12 mouse cellular contexts compared by ENCODE assay signal in genomic region chr7:27491856-27492255, GRCm38 (mm10). TPM values are rescaled to one million over a fixed set of nuclear protein-coding genes. Genes with fewer than 3 reads are reported as not detected.
DNase-seq lines count a peak whose midpoint lies in the region; ATAC-seq and TF ChIP-seq lines count a peak whose summit lies in the region.
"Had no signal": no experiment of that assay in that cellular context is flagged by ENCODE, and none has a peak within 500 bp of the region (broad histone marks: within the 10 kb centered on the region; RNA-seq: fewer than 3 reads in every experiment).

No protein-coding gene starts in this region.

- peak; percentile 94 for DNase-seq in heart, adult 11 months
- DNase-seq in heart, adult 8-10 months (ENCODE audit: low spot score): no peak
- DNase-seq in ZHBTc4 (ENCODE audit: low read depth, low spot score): peak; percentile 70
- DNase-seq in kidney, postnatal 0 days (ENCODE audit: low spot score): peak; percentile 11
- DNase-seq in lung, postnatal 25 days (ENCODE audit: low spot score): peak; percentile 35
- no peak for DNase-seq in urinary bladder, adult 2 months (ENCODE audit: low spot score)
- no peak for DNase-seq in spleen, adult 18-20 months
- DNase-seq in frontal cortex, postnatal 14 days (ENCODE audit: low spot score in 2 of 2): no peak
- DNase-seq: thymus, postnatal 14 days had no signal

- H3K9ac ChIP-seq in kidney, postnatal 0 days (ENCODE audit: low read depth, low read length): no peak overlapping the region
- H3K9ac ChIP-seq: hindbrain, embryonic 15.5 days; limb, embryonic 15.5 days had no signal

- H3K9me3 ChIP-seq in kidney, postnatal 0 days (replicated peaks; ENCODE audit: low read length): no peaks in the 10 kb centered on the region
- H3K9me3 ChIP-seq: embryonic facial prominence, embryonic 13.5 days; hindbrain, embryonic 15.5 days; limb, embryonic 15.5 days had no signal

- TF ChIP-seq CTCF in kidney, postnatal 0 days (IDR thresholded peaks at IDR 0.05; ENCODE audit: low read depth): no peak

- H3K36me3 ChIP-seq in kidney, postnatal 0 days (ENCODE audit: insufficient read depth, low read length): 0 out of 2 replicates have a peak, but pooled peaks cover 5% of the 10 kb centered on the region
- H3K36me3 ChIP-seq: hindbrain, embryonic 15.5 days had no signal

- peaks cover 15% of the 10 kb centered on the region for H3K4me1 ChIP-seq in kidney, postnatal 0 days (replicated peaks; ENCODE audit: insufficient read depth, low read length)

- WGBS in kidney, postnatal 0 days: 76% methylated on average over 7 of the region's 7 CpGs

- no peak overlapping the region for H3K4me2 ChIP-seq in kidney, postnatal 0 days (ENCODE audit: low read length)

- ATAC-seq in kidney, postnatal 0 days (replicated peaks; ENCODE audit: low FRiP score, low read depth): no peak

- H3K27me3 ChIP-seq in kidney, postnatal 0 days (ENCODE audit: insufficient read depth, low read length): no peaks in the 10 kb centered on the region
- H3K27me3 ChIP-seq: embryonic facial prominence, embryonic 13.5 days; hindbrain, embryonic 15.5 days; limb, embryonic 15.5 days had no signal

- no peak overlapping the region for H3K4me3 ChIP-seq in kidney, postnatal 0 days (replicated peaks; ENCODE audit: low read depth, low read length)
- H3K4me3 ChIP-seq: hindbrain, embryonic 15.5 days had no signal

- H3K27ac ChIP-seq in kidney, postnatal 0 days: peak overlapping the region; percentile 94

RNA-seq across cellular contexts. Expression of gene Sertad1, which starts 5.1 kb away (rescaled TPM):
- total RNA-seq in heart, adult 8-10 months (2022): 10 to 100 TPM in 3 of 4 experiments, 1 to 10 TPM in 1; 8.4 to 11.5 (median 10.2) TPM
- polyA plus RNA-seq in kidney, postnatal 0 days (2015; fragmentation: Nextera tagmentation; extraction: Ambion mirVana): 41.6 and 44.3 TPM in 2 replicates
- polyA plus RNA-seq in urinary bladder, adult 2 months (2012; rRNA removed): 36.2 and 37.2 TPM in 2 replicates

RNA-seq across cellular contexts. Expression of gene Prx, which starts 7.3 kb away (rescaled TPM):
- total RNA-seq in heart, adult 8-10 months (2022): 1 to 10 TPM in 1 of 4 experiments, under 1 TPM in 3; 0.75 to 1.0 (median 0.80) TPM
- 4.1 and 4.7 TPM in 2 replicates for polyA plus RNA-seq in kidney, postnatal 0 days (2015; fragmentation: Nextera tagmentation; extraction: Ambion mirVana)
- polyA plus RNA-seq in urinary bladder, adult 2 months (2012; rRNA removed): 4.6 and 4.9 TPM in 2 replicates

RNA-seq across cellular contexts. Expression of gene Sertad3, which starts 18.3 kb away (rescaled TPM):
- total RNA-seq in heart, adult 8-10 months (2022): 1 to 10 TPM; 4.8 to 5.7 (median 5.6) TPM
- 24.0 and 25.3 TPM in 2 replicates for polyA plus RNA-seq in kidney, postnatal 0 days (2015; fragmentation: Nextera tagmentation; extraction: Ambion mirVana)
- polyA plus RNA-seq in urinary bladder, adult 2 months (2012; rRNA removed): 22.0 and 29.1 TPM in 2 replicates

RNA-seq across cellular contexts. Expression of gene Hipk4, which starts 31.2 kb away (rescaled TPM):
- total RNA-seq in heart, adult 8-10 months (2022): under 1 TPM in 3 of 4 experiments, not detected in 1; 0.14 to 0.16 (median 0.14) TPM
- polyA plus RNA-seq in kidney, postnatal 0 days (2015; fragmentation: Nextera tagmentation; extraction: Ambion mirVana): 0.45 and 0.57 TPM in 2 replicates
- polyA plus RNA-seq in urinary bladder, adult 2 months (2012; rRNA removed): 1.4 and 1.7 TPM in 2 replicates

RNA-seq across cellular contexts. Expression of gene Blvrb, which starts 44.1 kb away (rescaled TPM):
- total RNA-seq in heart, adult 8-10 months (2022): 10 to 100 TPM; 27.7 to 29.2 (median 29.0) TPM
- 33.4 and 40.1 TPM in 2 replicates for polyA plus RNA-seq in kidney, postnatal 0 days (2015; fragmentation: Nextera tagmentation; extraction: Ambion mirVana)
- 46.5 and 51.3 TPM in 2 replicates for polyA plus RNA-seq in urinary bladder, adult 2 months (2012; rRNA removed)

Comparison
In these comparisons a context has a peak if more than half of its experiments do, and no peak if none do; other contexts are left out.
1. DNase-seq: peak in heart, adult 11 months (single experiment), ZHBTc4 (single experiment), kidney, postnatal 0 days (single experiment) and lung, postnatal 25 days (single experiment); none in heart, adult 8-10 months (single experiment), urinary bladder, adult 2 months (single experiment), spleen, adult 18-20 months (0 of 2) and frontal cortex, postnatal 14 days (0 of 2).